ENCODE assay signal across 9 mouse cellular contexts in genomic region chr16:56715608-56716007, GRCm38 (mm10). TPM values are rescaled to one million over a fixed set of nuclear protein-coding genes. Genes with fewer than 3 reads are reported as not detected.
DNase-seq lines count a peak whose midpoint lies in the region; ATAC-seq and TF ChIP-seq lines count a peak whose summit lies in the region.
"Had no signal": no experiment of that assay in that cellular context is flagged by ENCODE, and none has a peak within 500 bp of the region (broad histone marks: within the 10 kb centered on the region; RNA-seq: fewer than 3 reads in every experiment).

No protein-coding gene starts in this region.

- H3K4me1 ChIP-seq in lung, postnatal 0 days (ENCODE audit: insufficient read depth, low read depth, low read length), result peaks cover 8% of the 10 kb centered on the region; the same call in 1 of the 2 replicates
- H3K4me1 ChIP-seq in forebrain, embryonic 15.5 days, result peaks cover 18% of the 10 kb centered on the region
- peaks cover 22 to 26% of the 10 kb centered on the region in 2 experiments for H3K4me1 ChIP-seq in liver, embryonic 14.5 days (replicated peaks; ENCODE audit: control insufficient read depth in 2 of 2, insufficient read depth in 2 of 2, low read length in 1 of 2)
- H3K4me1 ChIP-seq in stomach, postnatal 0 days (replicated peaks; ENCODE audit: control insufficient read depth, insufficient read depth), result no peaks in the 10 kb centered on the region

- no peak for TF ChIP-seq CTCF in lung, postnatal 0 days (IDR thresholded peaks at IDR 0.05)
- TF ChIP-seq CTCF in liver, embryonic 14.5 days (IDR thresholded peaks at IDR 0.05; ENCODE audit: low read depth), result no peak
- no peak for TF ChIP-seq CTCF in stomach, postnatal 0 days (IDR thresholded peaks at IDR 0.05; ENCODE audit: low read depth)

- ATAC-seq in lung, postnatal 0 days, result no peak
- ATAC-seq in forebrain, embryonic 15.5 days (replicated peaks), result no peak
- no peak for ATAC-seq in liver, embryonic 14.5 days (ENCODE audit: insufficient read depth)
- ATAC-seq in stomach, postnatal 0 days (ENCODE audit: low FRiP score, low TSS enrichment), result no peak

- H3K4me3 ChIP-seq in lung, postnatal 0 days (ENCODE audit: low read depth, low read length), result no peak overlapping the region
- H3K4me3 ChIP-seq in forebrain, embryonic 15.5 days, result peak overlapping the region; percentile 96; the same call in 1 of the 2 replicates
- H3K4me3 ChIP-seq in liver, embryonic 14.5 days (ENCODE audit: insufficient read depth in 1 of 2, low read depth in 2 of 2, low read length in 2 of 2), result peak overlapping the region; percentile 72 to 92
- H3K4me3 ChIP-seq in stomach, postnatal 0 days (ENCODE audit: low read depth, low read length), result peak overlapping the region; percentile 72

- no peak overlapping the region; the same call in 1 of the 2 replicates for H3K9ac ChIP-seq in lung, postnatal 0 days (replicated peaks; ENCODE audit: low read depth)
- no peak overlapping the region for H3K9ac ChIP-seq in forebrain, embryonic 15.5 days (replicated peaks)
- peak overlapping the region; percentile 99 for H3K9ac ChIP-seq in liver, embryonic 14.5 days (replicated peaks)
- H3K9ac ChIP-seq in stomach, postnatal 0 days (ENCODE audit: low read length), result no peak overlapping the region

- no peak overlapping the region for H3K27ac ChIP-seq in lung, postnatal 0 days (ENCODE audit: low read length)
- no peak overlapping the region for H3K27ac ChIP-seq in forebrain, embryonic 15.5 days (replicated peaks)
- H3K27ac ChIP-seq in liver, embryonic 14.5 days, result peak overlapping the region; percentile 87; the same call in 1 of the 2 replicates
- no peak overlapping the region for H3K27ac ChIP-seq in stomach, postnatal 0 days (replicated peaks)

- peak overlapping the region; percentile 89 for H3K4me2 ChIP-seq in lung, postnatal 0 days (replicated peaks; ENCODE audit: low read depth, low read length)
- peak overlapping the region; percentile 70 for H3K4me2 ChIP-seq in forebrain, embryonic 15.5 days (replicated peaks)
- peak overlapping the region; percentile 73 for H3K4me2 ChIP-seq in liver, embryonic 14.5 days (ENCODE audit: low read depth)
- peak overlapping the region; percentile 68; the same call in 1 of the 2 replicates for H3K4me2 ChIP-seq in stomach, postnatal 0 days (replicated peaks; ENCODE audit: low read depth)

- no peaks in the 10 kb centered on the region for H3K9me3 ChIP-seq in lung, postnatal 0 days (ENCODE audit: low read length)
- no peaks in the 10 kb centered on the region for H3K9me3 ChIP-seq in forebrain, embryonic 15.5 days
- no peaks in the 10 kb centered on the region for H3K9me3 ChIP-seq in liver, embryonic 14.5 days (ENCODE audit: control insufficient read depth, low read length)
- H3K9me3 ChIP-seq in stomach, postnatal 0 days (ENCODE audit: control insufficient read depth, low read length), result no peaks in the 10 kb centered on the region

- no peak for TF ChIP-seq EP300 in lung, postnatal 0 days (IDR thresholded peaks at IDR 0.05)
- TF ChIP-seq EP300 in liver, embryonic 14.5 days (IDR thresholded peaks at IDR 0.05; ENCODE audit: low read depth), result no peak
- TF ChIP-seq EP300 in stomach, postnatal 0 days (optimal IDR thresholded peaks at IDR 0.05), result no peak

- H3K36me3 ChIP-seq in lung, postnatal 0 days (ENCODE audit: insufficient read depth, low read length), result 0 out of 2 replicates have a peak, but pooled peaks cover 6% of the 10 kb centered on the region
- H3K36me3 ChIP-seq in forebrain, embryonic 15.5 days, result peaks cover 15% of the 10 kb centered on the region
- H3K36me3 ChIP-seq in liver, embryonic 14.5 days (replicated peaks; ENCODE audit: control insufficient read depth, insufficient read depth, low read depth), result peaks cover 16% of the 10 kb centered on the region
- H3K36me3 ChIP-seq in stomach, postnatal 0 days (ENCODE audit: control insufficient read depth, insufficient read depth, low read length), result peaks cover 3% of the 10 kb centered on the region; the same call in 1 of the 2 replicates

- WGBS in lung, postnatal 0 days, result 53% methylated on average over 3 of the region's 3 CpGs
- 78% methylated on average over 3 of the region's 3 CpGs for WGBS in forebrain, embryonic 15.5 days
- 15% methylated on average over 3 of the region's 3 CpGs for WGBS in liver, embryonic 14.5 days (ENCODE audit: insufficient replicate concordance)
- 37% methylated on average over 3 of the region's 3 CpGs for WGBS in stomach, postnatal 0 days

- DNase-seq in lung, postnatal 0 days (ENCODE audit: low spot score), result no peak
- no peak for DNase-seq in lung, postnatal 4 days
- no peak for DNase-seq in liver, embryonic 14.5 days (ENCODE audit: low read depth in 3 of 3, low spot score in 3 of 3)
- DNase-seq in stomach, postnatal 0 days (ENCODE audit: low spot score), result no peak
- no peak for DNase-seq in right cerebral cortex, postnatal 4 days
- DNase-seq in left cerebral cortex, postnatal 25 days (ENCODE audit: low spot score in 2 of 2), result no peak
- DNase-seq in urinary bladder, adult 2 months (ENCODE audit: low spot score), result no peak
- DNase-seq: adrenal gland, postnatal 10 days had no signal

- intact Hi-C loops in left cerebral cortex, postnatal 25 days (cut with DNase I), result no loop called here

- H3K27me3 ChIP-seq in lung, postnatal 0 days (replicated peaks; ENCODE audit: insufficient read depth, low read length), result no peaks in the 10 kb centered on the region
- no peaks in the 10 kb centered on the region for H3K27me3 ChIP-seq in forebrain, embryonic 15.5 days
- no peaks in the 10 kb centered on the region for H3K27me3 ChIP-seq in liver, embryonic 14.5 days (ENCODE audit: control insufficient read depth, insufficient read depth, low read length)
- no peaks in the 10 kb centered on the region for H3K27me3 ChIP-seq in stomach, postnatal 0 days (ENCODE audit: control insufficient read depth, insufficient read depth, low read length)

RNA-seq across cellular contexts. Expression of gene Tfg, which starts 1.6 kb away (rescaled TPM):
- 74.1 and 74.3 TPM in 2 replicates for polyA plus RNA-seq in lung, postnatal 0 days (2015; fragmentation: Nextera tagmentation; extraction: Ambion mirVana)
- polyA plus RNA-seq in forebrain, embryonic 15.5 days (2015; fragmentation: Nextera tagmentation; extraction: Ambion mirVana), result 134 and 136 TPM in 2 replicates
- polyA plus RNA-seq in liver, embryonic 14.5 days (2012; rRNA removed), result 40.7 and 48.1 TPM in 2 replicates
- 74.2 and 74.5 TPM in 2 replicates for polyA plus RNA-seq in liver, embryonic 14.5 days (2014; fragmentation: Nextera tagmentation; extraction: Ambion mirVana)
- 115 and 117 TPM in 2 replicates for polyA plus RNA-seq in stomach, postnatal 0 days (2015; fragmentation: Nextera tagmentation; extraction: Ambion mirVana)
- total RNA-seq in left cerebral cortex, postnatal 25 days (2021), result 10 to 100 TPM; 55.1 to 56.9 TPM
- polyA plus RNA-seq in urinary bladder, adult 2 months (2012; rRNA removed), result 53.2 and 54.8 TPM in 2 replicates
